Comparison of ENCODE assay signal across 8 mouse cellular contexts in the genomic region with DNA sequence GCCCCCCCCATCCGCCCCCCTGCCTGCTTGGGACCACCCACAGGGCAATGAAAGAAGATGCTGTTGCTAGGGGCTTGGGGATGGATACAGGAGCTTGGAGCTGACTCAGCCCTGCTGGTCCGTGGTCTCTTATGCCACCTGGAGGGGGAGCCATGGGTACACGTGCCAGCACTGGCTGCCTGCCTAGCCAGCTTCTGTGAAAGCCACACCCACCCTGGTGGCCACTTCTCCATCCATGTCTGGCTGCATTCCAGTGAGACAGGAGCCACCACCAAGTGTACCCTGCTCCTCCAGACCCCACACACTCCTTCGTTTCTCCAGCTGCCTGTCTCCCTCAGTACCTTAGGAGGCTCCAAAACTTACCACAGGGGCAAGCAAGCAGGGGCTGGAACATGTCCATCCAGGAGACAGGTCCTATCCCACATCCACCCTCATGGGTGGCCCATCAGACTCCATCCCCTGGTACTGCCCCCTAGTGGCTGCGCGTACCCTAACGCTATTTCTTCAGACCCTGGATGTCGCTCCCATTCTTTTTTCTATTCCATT. TPM values are rescaled to one million over a fixed set of nuclear protein-coding genes. Genes with fewer than 3 reads are reported as not detected.
A peak's percentile ranks its signal among the peaks of the same experiment; 100 is the strongest.
DNase-seq lines count a peak whose midpoint lies in the region; ATAC-seq and TF ChIP-seq lines count a peak whose summit lies in the region.

No protein-coding gene starts in this region.

- no peaks in the 10 kb centered on the region for H3K27me3 ChIP-seq in midbrain, postnatal 0 days (ENCODE audit: insufficient read depth, low read length)
- H3K27me3 ChIP-seq in splenic B cell, adult 2 months (ENCODE audit: control insufficient read depth, insufficient read depth, low read length, poor library complexity, severe bottlenecking), result no peaks in the 10 kb centered on the region

- peak overlapping the region; percentile 12; the same call in 1 of the 2 replicates for H3K4me2 ChIP-seq in midbrain, postnatal 0 days (ENCODE audit: low read depth, low read length, poor library complexity, severe bottlenecking)

- 25% methylated on average over 8 of the region's 8 CpGs for WGBS in midbrain, postnatal 0 days

- H3K9me3 ChIP-seq in midbrain, postnatal 0 days (ENCODE audit: low read length), result no peaks in the 10 kb centered on the region

- peak; percentile 73 for TF ChIP-seq CTCF in midbrain, postnatal 0 days (IDR thresholded peaks at IDR 0.05)

- H3K4me3 ChIP-seq in midbrain, postnatal 0 days (ENCODE audit: low read depth, low read length), result no peak overlapping the region

- peak overlapping the region; percentile 19; the same call in 1 of the 2 replicates for H3K9ac ChIP-seq in midbrain, postnatal 0 days (replicated peaks; ENCODE audit: low read length, poor library complexity, severe bottlenecking)

- peak; percentile 70 for ATAC-seq in midbrain, postnatal 0 days (ENCODE audit: low FRiP score)

- peaks cover 19% of the 10 kb centered on the region for H3K4me1 ChIP-seq in midbrain, postnatal 0 days (ENCODE audit: insufficient read depth, low read length)

- peaks cover 7% of the 10 kb centered on the region; the same call in 1 of the 2 replicates for H3K36me3 ChIP-seq in midbrain, postnatal 0 days (ENCODE audit: insufficient read depth, low read length)
- no peaks in the 10 kb centered on the region for H3K36me3 ChIP-seq in splenic B cell, adult 2 months (ENCODE audit: control insufficient read depth, insufficient read depth, low read length, poor library complexity, severe bottlenecking)

- peak; percentile 78 for DNase-seq in layer of hippocampus, adult 11-12 months (ENCODE audit: low spot score)
- DNase-seq in layer of hippocampus, adult 9-10 months (ENCODE audit: low spot score), result no peak
- DNase-seq in cerebellum, postnatal 4 days (ENCODE audit: low spot score in 2 of 2), result peak; percentile 71 to 92
- peak; percentile 66 to 80 for DNase-seq in gastrocnemius, postnatal 4 days (ENCODE audit: low spot score in 2 of 2)
- peak; percentile 91 for DNase-seq in kidney, adult 11 months
- peak; percentile 70 for DNase-seq in liver
- DNase-seq in midbrain, postnatal 0 days (ENCODE audit: low spot score), result peak; percentile 95
- DNase-seq in splenic B cell, adult 2 months (ENCODE audit: low read depth, low spot score), result peak; percentile 60

- H3K27ac ChIP-seq in midbrain, postnatal 0 days (ENCODE audit: low read depth, low read length), result peak overlapping the region; percentile 55; the same call in 1 of the 2 replicates

RNA-seq across cellular contexts. Expression of gene Bahcc1, which starts 29.7 kb away (rescaled TPM):
- total RNA-seq in gastrocnemius, postnatal 4 days (2021), result 10 to 100 TPM; 13.6 to 15.1 TPM
- 39.9 and 49.8 TPM in 2 replicates for total RNA-seq in midbrain, postnatal 0 days (2014; rRNA removed)
- polyA plus RNA-seq in midbrain, postnatal 0 days (2015; fragmentation: Nextera tagmentation; extraction: Ambion mirVana), result 5.9 and 9.5 TPM in 2 replicates
